8 mouse cellular contexts compared by ENCODE assay signal in genomic region chr8:4678218-4678907, GRCm38 (mm10).
DNase-seq lines count a peak whose midpoint lies in the region; ATAC-seq and TF ChIP-seq lines count a peak whose summit lies in the region.

No protein-coding gene starts in this region.

- peak overlapping the region; percentile 97 for H3K27ac ChIP-seq in intestine, embryonic 16.5 days (ENCODE audit: low read length)
- peak overlapping the region; percentile 95 for H3K27ac ChIP-seq in limb, embryonic 12.5 days
- peak overlapping the region; percentile 98 for H3K27ac ChIP-seq in midbrain, embryonic 13.5 days
- peak overlapping the region; percentile 99 for H3K27ac ChIP-seq in spleen, adult 2 months (ENCODE audit: insufficient read depth, low read length)

- H3K36me3 ChIP-seq in intestine, embryonic 16.5 days (ENCODE audit: control insufficient read depth, insufficient read depth, low read length), result no peaks in the 10 kb centered on the region
- H3K36me3 ChIP-seq in limb, embryonic 12.5 days, result no peaks in the 10 kb centered on the region
- no peaks in the 10 kb centered on the region for H3K36me3 ChIP-seq in midbrain, embryonic 13.5 days
- no peaks in the 10 kb centered on the region for H3K36me3 ChIP-seq in spleen, adult 2 months (ENCODE audit: control insufficient read depth, insufficient read depth, low read length)

- intact Hi-C loops in heart, postnatal 36 days (cut with DNase I), result loop anchor here (5.0 to 10.0 kb wide), 6 partner anchors 99 to 1056 kb away; partner anchors contain the start of genes Ccl25, Cers4, Ctxn1 and Elavl1

- no peak for TF ChIP-seq POLR2A in spleen, adult 2 months (IDR thresholded peaks at IDR 0.05; ENCODE audit: low read depth, low read length)

- peaks cover 2% of the 10 kb centered on the region; the same call in 1 of the 2 replicates for H3K9me3 ChIP-seq in intestine, embryonic 16.5 days (ENCODE audit: control insufficient read depth, low read length)
- peaks cover 7% of the 10 kb centered on the region for H3K9me3 ChIP-seq in limb, embryonic 12.5 days
- H3K9me3 ChIP-seq in midbrain, embryonic 13.5 days, result no peaks in the 10 kb centered on the region

- H3K4me3 ChIP-seq in intestine, embryonic 16.5 days (ENCODE audit: low read length), result peak overlapping the region; percentile 74
- peak overlapping the region; percentile 62 for H3K4me3 ChIP-seq in limb, embryonic 12.5 days (replicated peaks)
- H3K4me3 ChIP-seq in midbrain, embryonic 13.5 days (replicated peaks), result peak overlapping the region; percentile 66
- peak overlapping the region; percentile 85 for H3K4me3 ChIP-seq in spleen, adult 2 months (ENCODE audit: extremely low read depth, insufficient read depth, insufficient read length)

- TF ChIP-seq CTCF in spleen, adult 2 months (IDR thresholded peaks at IDR 0.05; ENCODE audit: extremely low read depth, insufficient read depth, insufficient read length, insufficient replicate concordance), result no peak

- peak overlapping the region; percentile 74 for H3K9ac ChIP-seq in intestine, embryonic 16.5 days (ENCODE audit: low read depth, low read length)
- peak overlapping the region; percentile 61 for H3K9ac ChIP-seq in limb, embryonic 12.5 days (replicated peaks)
- peak overlapping the region; percentile 68 for H3K9ac ChIP-seq in midbrain, embryonic 13.5 days (replicated peaks)

- ATAC-seq in common myeloid progenitor, adult 5-6 weeks (replicated peaks; ENCODE audit: low read depth, poor library complexity, severe bottlenecking), result peak; percentile 69
- ATAC-seq in intestine, embryonic 16.5 days, result peak; percentile 70
- peak; percentile 71 for ATAC-seq in limb, embryonic 12.5 days (ENCODE audit: insufficient number of reproducible peaks, insufficient read depth, low FRiP score, low TSS enrichment, low read depth)
- peak; percentile 69 for ATAC-seq in midbrain, embryonic 13.5 days

- H3K4me2 ChIP-seq in intestine, embryonic 16.5 days (ENCODE audit: low read depth, low read length), result peak overlapping the region; percentile 40
- H3K4me2 ChIP-seq in limb, embryonic 12.5 days, result peak overlapping the region; percentile 54
- peak overlapping the region; percentile 55 for H3K4me2 ChIP-seq in midbrain, embryonic 13.5 days (replicated peaks)

- H3K27me3 ChIP-seq in intestine, embryonic 16.5 days (replicated peaks; ENCODE audit: control insufficient read depth, insufficient read depth, low read length), result no peaks in the 10 kb centered on the region
- H3K27me3 ChIP-seq in limb, embryonic 12.5 days, result no peaks in the 10 kb centered on the region
- H3K27me3 ChIP-seq in midbrain, embryonic 13.5 days, result no peaks in the 10 kb centered on the region
- H3K27me3 ChIP-seq in spleen, adult 2 months (ENCODE audit: control insufficient read depth, insufficient read depth, low read length), result no peaks in the 10 kb centered on the region

- H3K4me1 ChIP-seq in intestine, embryonic 16.5 days (ENCODE audit: control insufficient read depth, insufficient read depth, low read length), result peaks cover 4% of the 10 kb centered on the region; the same call in 1 of the 2 replicates
- H3K4me1 ChIP-seq in limb, embryonic 12.5 days (replicated peaks), result no peaks in the 10 kb centered on the region
- peaks cover 7% of the 10 kb centered on the region for H3K4me1 ChIP-seq in midbrain, embryonic 13.5 days (replicated peaks)
- H3K4me1 ChIP-seq in spleen, adult 2 months (ENCODE audit: control insufficient read depth, insufficient read depth, insufficient read length), result peaks cover 4% of the 10 kb centered on the region; the same call in 1 of the 2 replicates

- WGBS in intestine, embryonic 16.5 days, result under 1% methylated on average over 37 of the region's 37 CpGs
- WGBS in limb, embryonic 12.5 days, result under 1% methylated on average over 37 of the region's 37 CpGs
- WGBS in midbrain, embryonic 13.5 days, result under 1% methylated on average over 37 of the region's 37 CpGs
- 1% methylated on average over 37 of the region's 37 CpGs for WGBS in spleen, adult 2 months

- DNase-seq in heart, adult 11 months, result peak; percentile 99
- DNase-seq in heart, postnatal 36 days, result no peak
- peak; percentile 84 for DNase-seq in gastrocnemius, postnatal 10 days
- DNase-seq in spleen, adult 2 months (ENCODE audit: low read depth in 1 of 2, low spot score in 2 of 2), result peak; percentile 89 to 96

Comparison
In these comparisons a context has a peak if more than half of its experiments do, and no peak if none do; other contexts are left out.
1. DNase-seq: peak in heart, adult 11 months (single experiment), gastrocnemius, postnatal 10 days (single experiment) and spleen, adult 2 months (2 of 2); none in heart, postnatal 36 days (0 of 2).
2. Peak in every context shown above with its lines, with median percentiles within 50 percentile points of each other: ATAC-seq, H3K27ac ChIP-seq, H3K4me2 ChIP-seq, H3K4me3 ChIP-seq and H3K9ac ChIP-seq.